Mouse (Mus musculus) hindbrain, embryonic 12.5 days (tissue): Measurements from ENCODE around the gene Unc5cl. TPM values are rescaled to one million over a fixed set of nuclear protein-coding genes. Genes with fewer than 3 reads are reported as not detected.

Experiments used
- ATAC-seq: fragments of 200-750 bp; cut with Nextera tagmentation; 2 replicates; pipeline ENCODE4 v1.8.0; 2017; ENCODE audit warnings: moderate TSS enrichment; ENCODE audit not compliant: low FRiP score
- H3K27ac ChIP-seq: fragments of 300-500 bp; sonication (generic); 2 replicates; pipeline ENCODE4 v1.5.1; 2016; ENCODE audit warnings: mild to moderate bottlenecking
- H3K27me3 ChIP-seq: fragments of 300-500 bp; sonication (generic); 2 replicates; pipeline ENCODE4 v1.6.1; 2016; ENCODE audit warnings: mild to moderate bottlenecking
- H3K36me3 ChIP-seq: fragments of 300-500 bp; sonication (generic); 2 replicates; pipeline ENCODE4 v1.6.1; 2016; ENCODE audit warnings: mild to moderate bottlenecking
- H3K4me1 ChIP-seq: fragments of 300-500 bp; sonication (generic); 2 replicates; pipeline ENCODE4 v1.6.1; 2016
- H3K4me2 ChIP-seq: fragments of 300-500 bp; sonication (generic); replicated peaks from 2 replicates; pipeline ENCODE4 v1.6.1; 2016; ENCODE audit warnings: mild to moderate bottlenecking
- H3K4me3 ChIP-seq: fragments of 300-500 bp; sonication (generic); 2 replicates; pipeline ENCODE4 v1.5.1; 2016; ENCODE audit warnings: mild to moderate bottlenecking
- H3K9ac ChIP-seq: fragments of 300-500 bp; sonication (generic); 2 replicates; pipeline ENCODE4 v1.6.1; 2016; ENCODE audit warnings: mild to moderate bottlenecking, moderate library complexity
- H3K9me3 ChIP-seq: fragments of 300-500 bp; sonication (generic); replicated peaks from 2 replicates; pipeline ENCODE4 v1.6.1; 2016; ENCODE audit warnings: mild to moderate bottlenecking
- WGBS: fragments of 180-500 bp; shearing (Covaris S2); methylation state at CpG from one replicate; pipeline ENCODE4 v1.1.7; 2016; 5-methylcytosine and 5-hydroxymethylcytosine counted together
- polyA plus RNA-seq: library from polyadenylated mRNA; unstranded; fragments of >200 nt; fragmentation: Nextera tagmentation; extraction: Ambion mirVana; gene quantifications from 2 replicates; pipeline ENCODE4 v1.2.1, GENCODE M21; 2016

Unc5cl gene
- polyA plus RNA-seq, 1 experiment from 2014 or later: 0.49 TPM

- Histone ChIP-seq H3K36me3 (no peaks in the 10 kb centered on the region), H3K9me3 (no peaks in the 10 kb centered on the region), H3K27me3 (no peaks in the 10 kb centered on the region), H3K27ac (no peak overlapping the region), H3K4me3 (no peak overlapping the region), H3K9ac (no peak overlapping the region), H3K4me2 (no peak overlapping the region), H3K4me1 (0 out of 2 replicates have a peak, but pooled peaks cover 4% of the 10 kb centered on the region)
- ATAC-seq: peak; percentile 72; the same call in 1 of the 2 replicates
- 60% methylated on average over 5 of the region's 7 CpGs for WGBS
Observed at GRCm38 (mm10) chr17:48493582-48493981, 38.9 kb downstream of the Unc5cl start.

DNA sequence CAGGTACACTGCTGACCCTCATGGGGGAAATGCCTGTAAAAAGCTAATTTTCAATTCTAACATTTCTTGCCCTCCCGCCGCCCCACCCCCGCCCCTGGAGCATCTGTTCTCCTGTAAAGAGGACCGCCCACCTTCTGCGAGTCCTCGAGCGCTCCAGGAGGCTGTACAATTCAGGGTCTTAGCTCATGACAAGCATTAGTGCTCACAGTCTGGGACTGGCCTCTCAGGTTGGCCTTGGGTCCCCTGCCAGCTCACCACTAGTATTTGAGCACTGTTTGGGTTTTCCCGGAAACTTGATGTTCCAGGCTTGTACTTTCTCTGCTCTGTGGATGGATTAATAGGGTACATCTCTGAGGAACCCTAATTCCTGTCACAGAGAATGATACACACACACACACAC is 39.3 kb downstream of the Unc5cl start:
- ATAC-seq: peak; percentile 67; the same call in 1 of the 2 replicates
- H3K4me3 ChIP-seq: no peak overlapping the region
- no peak overlapping the region for H3K9ac ChIP-seq
- no peaks in the 10 kb centered on the region for H3K9me3 ChIP-seq
- no peak overlapping the region for H3K4me2 ChIP-seq
- no peaks in the 10 kb centered on the region for H3K36me3 ChIP-seq
- H3K27ac ChIP-seq: no peak overlapping the region
- 69% methylated on average over 8 of the region's 8 CpGs for WGBS
- H3K4me1 ChIP-seq: 0 out of 2 replicates have a peak, but pooled peaks cover 4% of the 10 kb centered on the region
- H3K27me3 ChIP-seq: no peaks in the 10 kb centered on the region

DNA sequence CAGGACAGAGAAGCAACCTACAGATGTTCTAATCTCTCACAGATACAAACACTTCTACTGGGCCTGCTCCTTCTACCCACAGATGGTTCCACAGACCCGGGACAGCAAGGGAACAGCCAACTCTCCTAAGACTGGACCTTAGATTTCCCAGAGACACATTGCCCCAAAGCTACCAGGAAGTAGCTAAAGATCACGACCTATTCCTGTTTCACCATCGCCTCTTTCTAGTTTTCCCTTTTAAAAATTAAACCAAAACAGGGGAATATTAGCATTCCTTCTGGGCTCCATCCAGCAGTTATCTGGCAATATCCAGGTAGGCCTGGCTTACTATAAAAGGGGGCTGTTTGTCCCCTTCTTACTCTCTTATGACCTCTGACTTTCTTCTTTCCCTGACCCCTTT is 43.3 kb downstream of the Unc5cl start:
- no peak for ATAC-seq
- no peaks in the 10 kb centered on the region for H3K27me3 ChIP-seq
- H3K9ac ChIP-seq: no peak overlapping the region
- 0 out of 2 replicates have a peak, but pooled peaks cover 4% of the 10 kb centered on the region for H3K4me1 ChIP-seq
- no peaks in the 10 kb centered on the region for H3K9me3 ChIP-seq
- no peak overlapping the region for H3K27ac ChIP-seq
- no peak overlapping the region for H3K4me3 ChIP-seq
- H3K36me3 ChIP-seq: no peaks in the 10 kb centered on the region
- H3K4me2 ChIP-seq: no peak overlapping the region
- WGBS: 78% methylated on average over 3 of the region's 3 CpGs

DNA sequence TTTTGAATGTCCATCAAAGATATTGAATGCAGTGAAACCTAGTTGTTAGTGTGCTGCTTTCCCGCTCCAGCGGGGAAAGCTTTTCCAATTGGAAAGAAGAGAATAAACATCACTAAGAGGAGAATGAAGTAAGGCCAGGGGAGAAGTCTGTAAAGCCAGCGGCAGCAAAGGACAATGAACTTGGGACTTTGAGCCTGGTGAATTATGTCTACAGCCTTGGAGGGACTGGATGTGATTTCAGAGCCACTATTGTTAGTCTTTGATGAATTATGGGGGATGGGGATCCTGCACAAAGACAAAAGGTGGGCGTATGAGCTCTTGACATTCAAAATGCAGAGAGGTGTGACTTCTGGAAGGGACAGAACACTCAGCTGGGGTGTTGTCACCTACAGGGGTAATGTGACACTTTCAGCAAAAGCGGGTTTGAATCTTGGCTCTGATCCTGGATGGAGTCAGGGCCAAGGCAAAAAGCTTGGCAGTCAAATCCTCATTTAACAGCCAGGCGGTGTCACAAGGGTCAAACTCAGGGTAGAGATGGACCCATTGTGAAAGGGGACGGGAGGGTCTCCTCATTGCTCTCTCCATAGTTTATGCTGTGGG is 46.2 kb downstream of the Unc5cl start:
- Histone ChIP-seq H3K9me3 (no peaks in the 10 kb centered on the region), H3K4me1 (peaks cover 12% of the 10 kb centered on the region), H3K4me3 (no peak overlapping the region), H3K27ac (no peak overlapping the region), H3K9ac (no peak overlapping the region), H3K36me3 (no peaks in the 10 kb centered on the region), H3K27me3 (no peaks in the 10 kb centered on the region), H3K4me2 (no peak overlapping the region)
- 82% methylated on average over 7 of the region's 7 CpGs for WGBS
- no peak for ATAC-seq

DNA sequence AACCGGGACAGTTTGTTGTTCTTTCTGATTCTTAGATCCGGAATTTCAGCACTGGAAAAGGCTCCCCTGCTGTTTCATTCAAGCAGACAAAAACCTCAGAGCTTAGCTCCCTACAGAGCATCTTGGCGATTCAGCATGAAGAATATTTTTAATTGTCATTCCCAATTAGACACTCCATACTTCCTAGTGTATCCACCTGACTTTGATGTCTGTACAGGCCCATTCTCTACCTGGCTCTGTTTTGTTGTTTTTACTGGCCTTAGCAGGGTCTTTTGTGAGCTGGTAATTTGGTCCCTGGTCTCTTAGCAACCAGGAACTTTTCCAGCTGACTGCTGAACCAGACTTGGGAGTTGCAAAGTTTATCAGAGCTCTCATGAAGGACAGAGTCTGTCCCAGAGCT is 50.3 kb downstream of the Unc5cl start:
- Histone ChIP-seq H3K4me2 (no peak overlapping the region), H3K36me3 (no peaks in the 10 kb centered on the region), H3K4me1 (peaks cover 12% of the 10 kb centered on the region), H3K9me3 (no peaks in the 10 kb centered on the region), H3K4me3 (no peak overlapping the region), H3K27ac (no peak overlapping the region), H3K9ac (no peak overlapping the region), H3K27me3 (no peaks in the 10 kb centered on the region)
- 5% methylated on average over 3 of the region's 3 CpGs for WGBS
- ATAC-seq: no peak

DNA sequence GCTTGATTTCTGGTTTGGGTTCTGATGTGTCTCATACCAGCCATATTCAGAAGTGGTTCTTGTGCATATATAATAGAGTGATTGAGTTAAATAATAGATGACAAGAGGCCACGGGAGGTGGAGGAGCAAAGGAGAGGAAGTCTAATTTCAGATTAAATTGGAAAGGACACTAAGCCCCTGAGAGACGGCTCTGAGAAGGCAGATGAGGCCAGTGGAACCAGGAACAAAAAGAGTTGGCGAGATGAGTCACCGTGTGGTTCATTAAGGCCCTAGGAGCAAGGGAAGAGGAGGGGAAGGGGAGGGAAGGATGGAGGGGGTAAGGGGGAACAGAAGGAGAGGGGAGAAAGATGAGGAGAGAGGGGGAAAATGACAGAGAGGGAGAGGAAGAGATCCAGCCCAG is 52.3 kb downstream of the Unc5cl start:
- no peaks in the 10 kb centered on the region for H3K27me3 ChIP-seq
- H3K36me3 ChIP-seq: no peaks in the 10 kb centered on the region
- H3K4me2 ChIP-seq: no peak overlapping the region
- no peak overlapping the region for H3K4me3 ChIP-seq
- H3K9ac ChIP-seq: no peak overlapping the region
- whole genome bisulfite sequencing: 41% methylated on average over 4 of the region's 4 CpGs
- H3K9me3 ChIP-seq: no peaks in the 10 kb centered on the region
- H3K27ac ChIP-seq: no peak overlapping the region
- H3K4me1 ChIP-seq: peaks cover 15% of the 10 kb centered on the region
- no peak for ATAC-seq

DNA sequence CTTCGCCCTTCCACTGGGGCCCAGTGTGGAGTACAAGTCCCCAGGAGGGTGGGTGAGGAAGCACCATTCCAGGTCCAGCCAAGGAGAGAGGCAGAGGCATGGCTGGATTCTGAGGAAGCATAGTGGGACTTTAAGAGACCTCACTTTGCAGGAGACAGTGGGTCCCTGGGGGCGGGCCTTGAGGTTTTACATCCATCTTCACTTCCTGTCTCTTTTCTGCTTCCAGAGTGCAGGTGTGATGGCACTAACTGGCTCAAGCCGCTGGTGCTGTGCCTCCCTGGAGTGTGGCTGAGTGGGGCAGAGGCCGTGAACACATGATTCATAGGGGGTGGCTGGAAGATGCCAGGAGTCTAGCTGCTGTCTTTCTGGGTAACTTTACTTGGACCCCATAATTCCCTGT is 54.9 kb downstream of the Unc5cl start:
- no peak overlapping the region for H3K4me2 ChIP-seq
- ATAC-seq: no peak
- H3K4me1 ChIP-seq: peaks cover 36% of the 10 kb centered on the region
- no peak overlapping the region for H3K9ac ChIP-seq
- H3K27me3 ChIP-seq: no peaks in the 10 kb centered on the region
- H3K9me3 ChIP-seq: no peaks in the 10 kb centered on the region
- whole genome bisulfite sequencing: 78% methylated on average over 4 of the region's 4 CpGs
- H3K36me3 ChIP-seq: no peaks in the 10 kb centered on the region
- no peak overlapping the region for H3K4me3 ChIP-seq
- no peak overlapping the region for H3K27ac ChIP-seq

DNA sequence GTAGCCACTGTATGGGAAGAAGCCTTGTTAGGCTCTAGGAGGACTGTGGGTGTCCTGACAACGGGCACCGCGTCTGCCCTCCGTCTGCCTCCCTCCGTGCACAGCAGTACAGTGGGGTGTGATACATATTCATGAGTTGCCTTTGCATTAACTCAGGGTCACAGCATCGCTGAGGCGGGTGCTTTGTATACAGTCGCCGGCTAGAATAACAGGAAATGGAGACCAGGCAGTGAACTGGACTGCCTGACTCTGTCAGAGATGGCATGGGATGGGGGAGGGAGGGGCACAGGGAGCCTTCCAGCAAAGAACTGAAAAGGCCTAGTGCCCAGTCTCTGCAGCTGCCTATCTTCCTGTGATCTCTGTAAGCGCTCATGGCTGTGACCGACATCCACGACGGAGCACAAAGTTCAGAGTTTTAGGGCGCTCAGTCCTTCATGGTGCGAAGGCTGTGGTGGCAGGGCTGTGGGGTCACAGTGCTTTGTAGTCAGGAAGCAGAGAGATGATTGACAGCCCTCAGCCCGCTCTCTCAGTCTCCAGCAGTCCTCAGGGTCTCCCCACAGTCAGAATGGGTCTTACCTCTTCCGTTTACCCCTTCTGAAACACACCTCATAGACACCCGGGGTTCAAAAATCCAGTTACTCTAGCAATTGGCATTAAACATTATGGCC is 58.0 kb downstream of the Unc5cl start:
- H3K4me2 ChIP-seq: peak overlapping the region; percentile 35
- WGBS: 21% methylated on average over 18 of the region's 18 CpGs
- H3K9ac ChIP-seq: peak overlapping the region; percentile 25; the same call in 1 of the 2 replicates
- H3K4me1 ChIP-seq: peaks cover 25% of the 10 kb centered on the region
- H3K9me3 ChIP-seq: no peaks in the 10 kb centered on the region
- no peaks in the 10 kb centered on the region for H3K36me3 ChIP-seq
- H3K27ac ChIP-seq: peak overlapping the region; percentile 32; the same call in 1 of the 2 replicates
- H3K27me3 ChIP-seq: no peaks in the 10 kb centered on the region
- ATAC-seq: peak; percentile 96
- no peak overlapping the region for H3K4me3 ChIP-seq

DNA sequence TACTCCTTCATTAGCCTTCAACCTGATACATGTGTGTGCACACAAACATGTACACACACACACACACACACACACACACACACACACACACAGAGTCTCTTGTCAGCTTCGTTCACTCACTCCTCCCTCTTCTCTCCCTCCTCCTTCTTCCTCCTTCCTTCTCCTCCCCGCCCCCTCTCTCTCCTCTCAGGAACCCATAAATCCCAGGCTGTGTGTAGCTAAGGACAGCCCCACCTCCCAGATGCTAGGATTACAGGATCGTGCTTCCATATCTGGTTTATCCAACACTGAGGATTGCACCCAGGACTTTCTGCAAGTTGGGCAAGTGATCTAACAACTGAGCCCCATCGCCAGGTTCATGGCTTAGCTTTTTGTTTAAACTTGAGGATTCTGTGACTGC is 59.9 kb downstream of the Unc5cl start:
- WGBS: 72% methylated on average over 4 of the region's 4 CpGs
- no peak for ATAC-seq
- H3K9ac ChIP-seq: no peak overlapping the region
- H3K9me3 ChIP-seq: no peaks in the 10 kb centered on the region
- no peak overlapping the region for H3K27ac ChIP-seq
- H3K4me3 ChIP-seq: no peak overlapping the region
- H3K4me1 ChIP-seq: peaks cover 25% of the 10 kb centered on the region
- H3K36me3 ChIP-seq: no peaks in the 10 kb centered on the region
- H3K4me2 ChIP-seq: no peak overlapping the region
- H3K27me3 ChIP-seq: no peaks in the 10 kb centered on the region

- H3K27ac ChIP-seq: no peak overlapping the region
- ATAC-seq: no peak
- no peak overlapping the region for H3K4me2 ChIP-seq
- H3K4me1 ChIP-seq: peaks cover 2% of the 10 kb centered on the region; the same call in 1 of the 2 replicates
- H3K9ac ChIP-seq: no peak overlapping the region
- no peaks in the 10 kb centered on the region for H3K27me3 ChIP-seq
- no peak overlapping the region for H3K4me3 ChIP-seq
- WGBS: 79% methylated on average over 7 of the region's 7 CpGs
- no peaks in the 10 kb centered on the region for H3K9me3 ChIP-seq
- no peaks in the 10 kb centered on the region for H3K36me3 ChIP-seq
Observed at GRCm38 (mm10) chr17:48519046-48519445, 64.3 kb downstream of the Unc5cl start.

- Histone ChIP-seq H3K9ac (no peak overlapping the region), H3K4me3 (no peak overlapping the region), H3K4me2 (no peak overlapping the region), H3K9me3 (no peaks in the 10 kb centered on the region), H3K27ac (no peak overlapping the region), H3K36me3 (no peaks in the 10 kb centered on the region), H3K27me3 (no peaks in the 10 kb centered on the region; the same call in 1 of the 2 replicates), H3K4me1 (no peaks in the 10 kb centered on the region)
- ATAC-seq: no peak
- 97% methylated on average over 3 of the region's 3 CpGs for WGBS
Observed at GRCm38 (mm10) chr17:48520352-48520751, 65.7 kb downstream of the Unc5cl start.

DNA sequence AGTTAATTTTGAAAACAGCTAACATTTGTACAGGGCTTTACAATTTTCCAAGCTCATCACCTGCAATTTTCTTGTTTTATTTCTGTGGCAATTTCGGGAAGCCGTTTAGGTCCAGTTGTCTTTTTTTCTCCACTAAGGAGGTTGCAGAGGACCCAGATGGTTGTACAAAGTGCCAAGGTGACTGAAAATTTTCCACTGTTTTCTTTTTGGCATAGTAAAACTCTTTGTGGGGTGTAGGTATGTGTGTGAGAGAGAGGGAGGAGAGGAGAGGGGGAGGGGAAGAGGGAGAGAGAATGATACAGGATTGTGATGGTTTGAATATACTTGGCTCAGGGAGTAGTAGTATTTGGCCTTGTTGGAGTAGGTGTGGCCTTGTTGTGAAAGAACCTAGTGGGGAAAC is 68.4 kb downstream of the Unc5cl start:
- H3K27ac ChIP-seq: no peak overlapping the region
- no peak overlapping the region for H3K9ac ChIP-seq
- H3K4me3 ChIP-seq: no peak overlapping the region
- H3K4me2 ChIP-seq: no peak overlapping the region
- no peak for ATAC-seq
- 94% methylated on average over 2 of the region's 2 CpGs for WGBS
- H3K4me1 ChIP-seq: no peaks in the 10 kb centered on the region
- no peaks in the 10 kb centered on the region for H3K36me3 ChIP-seq
- no peaks in the 10 kb centered on the region for H3K9me3 ChIP-seq
- no peaks in the 10 kb centered on the region; the same call in 1 of the 2 replicates for H3K27me3 ChIP-seq
